Mouse (Mus musculus): Measurements from ENCODE around the gene Sgcb.

DNA sequence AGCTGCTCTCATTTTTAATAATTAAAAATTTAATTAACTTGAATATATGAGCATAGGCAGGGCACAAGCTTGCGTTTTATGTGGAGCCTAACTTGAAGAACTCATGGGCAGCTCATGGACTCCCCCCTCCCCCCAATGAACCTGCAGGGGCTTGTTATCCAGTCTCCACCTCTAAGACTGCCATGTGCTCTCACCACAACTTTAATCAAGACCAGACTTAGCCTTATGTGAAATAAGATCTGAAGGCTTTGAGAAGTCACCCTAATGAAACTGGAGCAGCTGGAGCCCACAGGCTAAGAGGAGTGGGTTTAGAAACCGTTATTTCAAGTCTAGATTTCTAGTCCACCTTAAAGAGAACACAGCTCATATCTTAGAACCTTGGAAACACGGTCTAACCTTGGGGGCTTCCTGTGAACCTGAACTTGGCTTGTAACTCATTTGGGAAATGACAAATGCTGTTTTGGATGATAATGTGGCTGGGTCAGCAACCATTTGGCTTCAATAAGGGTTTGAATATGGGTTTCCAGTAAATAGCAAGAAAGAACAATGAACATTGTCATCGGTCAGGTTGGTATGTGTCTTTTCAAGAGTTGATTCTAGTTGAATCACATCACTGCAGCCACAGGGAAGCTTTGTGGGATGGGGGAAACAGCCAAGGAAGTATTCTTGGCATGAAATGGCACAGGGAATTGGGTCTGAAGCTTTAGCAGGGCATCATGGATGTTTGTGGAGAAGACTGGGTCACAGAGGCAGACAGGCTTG is 46.8 kb upstream of the Sgcb start:
- TF ChIP-seq CTCF (IDR thresholded peaks at IDR 0.05; ENCODE audit: low read depth) (no peak), EP300 (IDR thresholded peaks at IDR 0.05; ENCODE audit: low read depth) (no peak)

Measured in liver, embryonic 14.5 days (tissue).